Mouse (Mus musculus) cerebellum, adult 8-10 months (tissue): ENCODE measurements around the gene Sucla2.
"Not testable (repeated sequence)": the region's sequence is repeated elsewhere in the genome, so short reads cannot be mapped to it uniquely, and the experiment has no call there.

Experiments
- DNase-seq: peaks from one replicate; pipeline ENCODE4 v3.0.0; 2022

The Sucla2 gene

GRCm38 (mm10) chr14:73524136-73524535 is 983 bp upstream of the Sucla2 start:
- DNase-seq, result no peak

DNA sequence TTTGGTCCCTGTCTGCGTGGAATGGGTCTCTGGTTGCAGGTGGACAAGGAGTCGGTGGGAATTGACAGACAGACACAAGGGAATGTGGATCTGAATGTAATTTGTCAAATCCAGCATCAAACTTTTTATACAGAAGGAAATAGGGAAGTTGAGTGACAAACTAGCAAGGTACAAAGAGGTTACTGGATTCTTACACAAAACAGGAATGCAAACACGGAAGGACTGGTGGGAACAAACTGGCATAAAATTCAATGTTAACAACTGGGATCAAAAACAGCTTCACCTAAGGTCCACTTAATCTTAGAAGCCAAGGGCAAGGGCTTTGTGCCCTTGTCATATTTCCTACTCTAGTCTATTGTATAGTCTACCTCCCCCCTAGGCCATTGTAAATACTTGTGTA is 3.5 kb downstream of the Sucla2 start:
- DNase-seq, result not testable (repeated sequence)

GRCm38 (mm10) chr14:73533755-73534465 is 8.8 kb downstream of the Sucla2 start:
- DNase-seq, result no peak

DNA sequence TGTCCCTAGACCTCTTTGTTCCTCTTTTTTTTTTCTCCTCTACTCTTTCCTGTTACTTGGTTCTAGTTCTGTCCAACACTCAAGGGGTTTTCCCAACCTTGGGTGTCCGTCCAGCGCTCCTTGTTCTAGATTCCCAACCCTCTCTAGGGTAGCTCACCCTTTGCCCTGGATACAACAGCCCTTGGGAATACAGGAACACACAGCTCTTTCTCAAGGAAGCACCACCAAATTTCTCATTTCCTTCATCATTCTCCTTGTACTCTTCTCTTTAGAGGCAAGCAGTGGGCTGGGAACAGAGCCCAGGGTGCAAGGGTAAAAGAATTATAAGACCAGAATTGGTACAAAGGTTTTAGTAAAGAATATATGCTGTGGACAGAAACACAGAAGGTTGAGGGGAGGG is 10.5 kb downstream of the Sucla2 start:
- DNase-seq, result no peak

DNA sequence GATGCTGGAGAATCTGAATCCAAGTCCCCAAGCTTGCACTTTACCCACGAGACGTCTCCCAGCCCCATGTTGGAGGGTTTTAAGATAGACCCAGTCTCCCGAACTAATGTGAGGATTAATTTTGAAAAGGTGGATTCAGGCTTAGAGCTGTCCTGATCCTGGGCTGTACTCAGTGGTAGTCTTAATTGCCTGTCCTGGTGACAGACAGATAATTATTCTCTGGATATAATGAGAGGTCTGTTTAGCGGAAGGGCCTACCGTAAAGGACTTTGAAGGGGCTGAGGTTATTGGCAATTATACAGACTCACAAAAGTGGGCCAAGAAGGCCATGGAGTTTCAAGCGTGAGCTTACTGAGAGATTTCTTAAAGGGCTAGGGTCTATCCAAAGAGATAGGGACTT is 18.7 kb downstream of the Sucla2 start:
- no peak for DNase-seq

GRCm38 (mm10) chr14:73547034-73547433 is 21.9 kb downstream of the Sucla2 start:
- no peak for DNase-seq

DNA sequence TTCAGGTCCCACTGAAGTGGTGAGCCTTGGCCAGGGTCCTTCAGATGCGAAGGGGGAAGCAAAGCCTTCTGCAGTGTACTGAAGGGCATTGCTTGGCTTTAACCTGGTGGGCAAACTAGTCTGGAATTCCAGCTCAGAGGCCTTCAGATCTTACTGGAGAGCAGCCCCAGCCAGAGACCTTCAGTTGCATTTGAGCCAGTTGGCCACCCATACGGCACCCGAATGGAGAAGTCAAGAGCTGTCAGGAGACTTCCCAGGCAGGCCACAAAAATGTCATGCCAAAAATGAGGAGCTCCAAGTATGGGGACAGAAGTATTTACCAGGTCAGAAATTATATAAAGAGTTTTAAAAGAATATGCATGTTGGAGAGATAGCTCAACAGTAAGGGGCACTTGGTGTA is 22.9 kb downstream of the Sucla2 start, which contains the start of gene Nudt15:
Nudt15 (minus strand) TSS at position 192 of the 400 bp plus-strand sequence.
- no peak for DNase-seq

GRCm38 (mm10) chr14:73550291-73550690 is 25.2 kb downstream of the Sucla2 start:
- DNase-seq, result no peak

- DNase-seq, result no peak
These were observed 25.6 kb downstream of the Sucla2 start for GRCm38 (mm10) chr14:73550732-73551131.

DNA sequence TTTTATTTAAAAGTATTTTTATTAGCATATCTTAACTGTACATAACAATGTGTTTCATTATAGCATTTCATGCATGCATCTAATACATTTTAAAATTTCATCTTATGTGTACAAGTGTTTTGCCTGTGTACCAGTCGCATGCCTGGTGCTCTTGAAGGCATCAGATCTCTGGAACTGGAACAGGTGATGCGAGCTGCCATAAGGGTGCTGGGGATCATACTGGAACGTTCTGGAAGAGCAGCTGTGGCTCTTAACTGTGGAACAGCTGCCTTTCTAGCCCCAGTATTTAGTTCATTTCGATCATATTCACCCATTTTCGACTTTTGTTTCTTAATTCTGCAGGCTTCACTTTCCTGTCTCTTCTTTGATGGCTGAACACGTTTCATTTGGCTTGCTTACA is 26.0 kb downstream of the Sucla2 start:
- no peak for DNase-seq

DNA sequence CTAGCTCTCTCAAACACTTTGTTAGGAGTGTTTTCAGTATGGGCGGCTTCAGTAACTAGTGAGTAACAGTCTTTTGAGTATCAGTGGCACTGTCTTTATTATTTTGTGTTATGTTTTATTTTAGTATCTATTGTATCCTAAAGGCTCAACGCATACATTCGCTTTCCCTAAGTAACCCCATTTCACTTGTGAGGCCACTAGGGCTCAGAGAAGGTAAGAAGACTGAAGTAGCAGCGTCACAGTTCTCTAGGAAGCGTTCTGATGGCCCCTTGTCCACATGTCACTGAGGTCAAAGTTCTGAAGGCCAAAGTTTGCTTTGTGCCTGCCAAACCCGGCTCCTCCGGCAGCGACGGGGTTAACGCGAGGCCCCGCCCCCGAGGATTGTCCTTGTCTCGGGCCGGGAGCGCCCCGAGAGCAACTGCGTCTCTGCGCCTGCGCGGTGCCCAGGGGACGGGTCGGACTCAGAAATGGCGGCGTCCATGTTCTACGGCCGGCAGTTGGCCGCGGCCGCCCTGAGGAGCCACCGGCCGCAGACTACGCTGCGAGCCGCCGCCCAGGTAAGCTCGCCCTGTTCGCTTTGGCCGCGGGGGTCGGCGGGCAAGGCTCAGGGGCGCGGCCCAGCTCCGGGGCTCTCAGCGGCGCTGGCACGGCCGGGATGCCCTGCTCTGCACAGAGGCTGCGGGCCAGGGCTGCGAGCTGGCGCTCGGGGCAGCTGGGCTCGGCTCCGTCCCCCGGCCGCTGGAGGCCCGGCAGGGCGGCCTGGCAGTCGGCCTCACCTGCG is 27.4 kb downstream of the Sucla2 start:
- DNase-seq, result peak; percentile 96

GRCm38 (mm10) chr14:73553122-73553696 is 28.1 kb downstream of the Sucla2 start:
- DNase-seq, result no peak

DNA sequence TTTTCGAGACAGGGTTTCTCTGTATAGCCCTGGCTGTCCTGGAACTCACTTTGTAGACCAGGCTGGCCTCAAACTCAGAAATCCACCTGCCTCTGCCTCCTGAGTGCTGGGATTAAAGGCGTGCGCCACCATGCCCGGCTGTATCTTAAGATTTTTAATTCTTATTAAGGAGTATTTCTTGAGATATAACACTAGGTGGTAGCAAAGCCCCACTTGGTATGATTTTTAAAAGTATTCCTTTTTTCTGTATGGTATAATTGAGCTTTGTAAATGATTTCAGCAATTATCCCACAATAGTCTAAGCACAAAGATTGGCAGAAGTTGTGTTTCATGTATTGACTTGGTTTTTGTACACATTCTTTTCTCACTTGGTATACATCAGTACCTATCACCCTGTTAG is 44.7 kb downstream of the Sucla2 start:
- not testable (repeated sequence) for DNase-seq

DNA sequence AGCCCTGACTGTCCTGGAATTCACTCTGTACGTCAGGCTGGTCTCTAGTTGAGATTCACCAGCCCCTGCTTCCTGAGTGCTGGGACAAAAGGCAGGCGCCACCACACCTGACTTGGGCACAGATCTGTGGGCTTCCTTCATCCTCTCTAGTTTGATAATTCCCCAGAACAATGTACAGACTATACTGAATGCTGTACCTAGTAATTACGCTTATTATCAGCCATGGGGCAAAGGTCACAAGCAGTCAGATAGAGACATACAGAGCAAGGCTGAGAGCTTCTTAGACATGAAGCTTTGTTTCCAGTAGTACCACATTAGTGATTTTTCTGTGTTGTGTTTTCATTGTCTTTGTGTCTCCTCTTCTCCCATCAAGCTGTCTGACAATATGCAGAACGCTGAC is 46.0 kb downstream of the Sucla2 start:
- DNase-seq, result no peak

DNA sequence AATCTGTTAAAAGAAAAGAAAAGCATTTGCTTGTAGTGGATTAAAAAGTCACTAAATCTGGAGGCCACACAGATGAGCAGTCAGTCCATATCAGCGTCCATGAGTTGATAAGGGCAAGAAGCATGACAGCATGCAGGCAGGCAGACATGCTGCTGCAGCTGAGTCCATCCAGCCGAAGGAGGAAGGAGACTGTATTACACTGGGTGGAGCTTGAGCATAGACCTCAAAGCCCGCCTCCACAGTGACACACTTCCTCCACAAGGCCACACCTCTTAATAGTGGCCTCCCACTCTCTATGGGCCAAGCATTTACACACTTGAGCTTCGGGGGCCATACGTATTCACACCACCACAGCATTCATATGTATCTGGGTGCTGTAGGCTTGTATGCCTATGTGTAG is 48.9 kb downstream of the Sucla2 start:
- no peak for DNase-seq

GRCm38 (mm10) chr14:73576336-73576735 is 51.2 kb downstream of the Sucla2 start:
- DNase-seq, result no peak

GRCm38 (mm10) chr14:73588080-73588479 is 63.0 kb downstream of the Sucla2 start:
- DNase-seq, result no peak

- DNase-seq, result no peak
These were observed 67.0 kb downstream of the Sucla2 start for GRCm38 (mm10) chr14:73592166-73592565.

DNA sequence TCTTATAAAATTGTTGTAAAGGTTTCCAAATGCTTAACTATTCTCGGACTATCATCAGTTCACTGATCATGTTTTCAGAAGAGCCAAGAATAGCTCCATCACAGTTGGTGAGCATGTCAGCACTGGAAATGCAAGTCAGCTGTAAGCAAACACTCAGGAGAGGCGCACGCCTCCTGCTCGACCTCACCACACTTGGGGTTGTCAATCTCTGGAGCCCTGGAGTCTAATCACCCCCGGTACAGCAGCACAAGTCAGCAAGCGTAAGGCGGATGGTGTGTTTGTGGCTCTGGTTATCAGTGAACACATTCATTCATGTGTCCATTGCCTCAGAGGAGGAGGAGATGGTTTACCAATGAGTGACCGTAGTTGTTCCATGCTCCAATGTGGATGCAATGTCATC is 74.6 kb downstream of the Sucla2 start:
- no peak for DNase-seq

DNA sequence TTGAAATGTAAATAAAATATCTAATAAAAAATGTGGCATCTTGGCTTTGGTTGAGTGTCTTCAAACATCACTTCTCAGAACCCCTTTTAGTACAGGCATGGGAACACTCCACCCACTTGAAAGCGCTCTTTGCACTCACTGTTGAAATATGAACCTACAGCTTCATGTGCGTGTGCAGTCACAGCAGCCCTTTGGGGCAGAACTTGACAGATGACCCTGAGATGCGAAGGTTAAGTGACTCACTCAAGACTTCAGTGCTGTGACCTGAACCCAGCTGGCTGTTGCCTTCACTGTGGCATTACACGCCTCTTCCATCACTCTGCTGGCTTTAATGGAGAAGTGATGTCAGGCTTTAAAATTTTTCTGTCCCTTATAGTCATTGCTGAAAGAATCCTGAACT is 82.6 kb downstream of the Sucla2 start:
- DNase-seq, result no peak

GRCm38 (mm10) chr14:73608668-73609481 is 83.8 kb downstream of the Sucla2 start:
- no peak for DNase-seq

DNA sequence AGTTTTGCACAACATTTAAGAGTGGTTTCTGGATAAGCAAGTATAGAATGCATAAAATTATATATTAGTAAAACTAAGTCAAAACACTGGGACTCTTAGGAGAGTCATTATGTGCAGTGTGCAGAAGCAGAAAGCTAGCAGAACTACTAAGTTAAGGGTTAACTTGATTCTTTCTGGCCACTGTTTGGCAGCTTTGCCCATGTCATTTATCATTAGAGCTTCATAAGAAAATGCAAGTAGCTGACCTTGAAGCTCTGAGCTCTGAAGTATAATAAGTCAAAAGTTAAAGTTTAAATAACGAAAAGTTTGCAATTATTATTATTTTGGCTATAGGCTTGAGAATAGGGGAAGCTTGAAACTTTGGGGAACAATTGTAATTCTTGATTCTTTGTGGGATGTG is 89.8 kb downstream of the Sucla2 start:
- not testable (repeated sequence) for DNase-seq

- DNase-seq, result no peak
These were observed 95.8 kb downstream of the Sucla2 start for GRCm38 (mm10) chr14:73620880-73621279.
